Mouse (Mus musculus) lung, adult 2 months (tissue): ENCODE results near the gene Bahd1. TPM values are rescaled to one million over a fixed set of nuclear protein-coding genes. Genes with fewer than 3 reads are reported as not detected.

ENCODE experiments used
- DNase-seq: peaks from one replicate; pipeline ENCODE4 v3.0.0; 2022
- H3K4me1 ChIP-seq: fragments of 200-500 bp; 2 replicates; pipeline ENCODE4 v1.6.1; 2011; ENCODE audit warnings: low read length; ENCODE audit not compliant: control insufficient read depth, insufficient read depth
- H3K4me3 ChIP-seq: fragments of 200-500 bp; replicated peaks from 2 replicates; pipeline ENCODE3; 2011; ENCODE audit warnings: low read depth, mild to moderate bottlenecking, control low read depth, low read length; ENCODE audit errors: extremely low read depth
- CTCF ChIP-seq: fragments of 200-500 bp; IDR thresholded peaks from 2 replicates; pipeline ENCODE4 v1.5.1; 2011; ENCODE audit warnings: mild to moderate bottlenecking, low read length, control low read depth; ENCODE audit not compliant: insufficient read depth
- POLR2A ChIP-seq: fragments of 200-500 bp; IDR thresholded peaks from 2 replicates; pipeline ENCODE4 v1.6.1; 2011; ENCODE audit warnings: low read depth, mild to moderate bottlenecking, control low read depth, low read length, borderline replicate concordance; ENCODE audit errors: extremely low read depth
- WGBS: fragments of 180-500 bp; shearing (Covaris S2); methylation state at CpG from one replicate; pipeline ENCODE4 v1.1.7; 2018; 5-methylcytosine and 5-hydroxymethylcytosine counted together
- polyA plus RNA-seq: library from polyadenylated mRNA; depleted of rRNA; stranded (reverse); fragments of >200 nt; gene quantifications from 2 replicates; pipeline ENCODE4 v1.2.3, GENCODE M21; 2012

Bahd1 gene
- polyA plus RNA-seq, 1 experiment: 18.7 TPM

GRCm38 (mm10) chr2:118926998-118927739, 27.0 kb downstream of the Bahd1 start:
- H3K4me1 ChIP-seq: peaks cover 10% of the 10 kb centered on the region
- WGBS: 24% methylated on average over 31 of the region's 31 CpGs
- TF ChIP-seq CTCF: no peak
- H3K4me3 ChIP-seq: peak overlapping the region; percentile 79
- DNase-seq: no peak

GRCm38 (mm10) chr2:118941341-118941740, 41.2 kb downstream of the Bahd1 start:
- Histone ChIP-seq H3K4me3 (no peak overlapping the region), H3K4me1 (no peaks in the 10 kb centered on the region)
- no peak for DNase-seq
- 55% methylated on average over 7 of the region's 7 CpGs for WGBS
- TF ChIP-seq CTCF: no peak
- no peak for TF ChIP-seq POLR2A

- TF ChIP-seq CTCF: no peak
- no peak for TF ChIP-seq POLR2A
- Histone ChIP-seq H3K4me1 (no peaks in the 10 kb centered on the region), H3K4me3 (no peak overlapping the region)
- DNase-seq: no peak
- WGBS: 84% methylated on average over 6 of the region's 6 CpGs
Observed at GRCm38 (mm10) chr2:118943232-118943631, 43.1 kb downstream of the Bahd1 start.

- WGBS: 71% methylated on average over 4 of the region's 4 CpGs
- DNase-seq: no peak
- Histone ChIP-seq H3K4me3 (no peak overlapping the region), H3K4me1 (no peaks in the 10 kb centered on the region)
- no peak for TF ChIP-seq POLR2A
- no peak for TF ChIP-seq CTCF
Observed at GRCm38 (mm10) chr2:118948818-118949217, 48.6 kb downstream of the Bahd1 start.

- TF ChIP-seq POLR2A (no peak), CTCF (no peak)
- WGBS: 48% methylated on average over 3 of the region's 3 CpGs
- DNase-seq: no peak
- Histone ChIP-seq H3K4me3 (no peak overlapping the region), H3K4me1 (no peaks in the 10 kb centered on the region)
Observed at GRCm38 (mm10) chr2:118949699-118950098, 49.5 kb downstream of the Bahd1 start.

- Histone ChIP-seq H3K4me1 (no peaks in the 10 kb centered on the region), H3K4me3 (no peak overlapping the region)
- DNase-seq: no peak
- 53% methylated on average over 5 of the region's 5 CpGs for WGBS
- TF ChIP-seq POLR2A (no peak), CTCF (no peak)
Observed at GRCm38 (mm10) chr2:118956497-118956896, 56.3 kb downstream of the Bahd1 start.

- DNase-seq: no peak
- H3K4me3 ChIP-seq: no peak overlapping the region
- WGBS: 26% methylated on average over 2 of the region's 2 CpGs
- TF ChIP-seq POLR2A (no peak), CTCF (no peak)
- H3K4me1 ChIP-seq: no peaks in the 10 kb centered on the region
Observed at GRCm38 (mm10) chr2:118959644-118960043, 59.5 kb downstream of the Bahd1 start.

- Histone ChIP-seq H3K4me3 (no peak overlapping the region), H3K4me1 (no peaks in the 10 kb centered on the region)
- DNase-seq: no peak
- no peak for TF ChIP-seq CTCF
- no peak for TF ChIP-seq POLR2A
- 88% methylated on average over 2 of the region's 2 CpGs for WGBS
Observed at GRCm38 (mm10) chr2:118960413-118960812, 60.2 kb downstream of the Bahd1 start.

- TF ChIP-seq POLR2A (no peak), CTCF (no peak)
- H3K4me1 ChIP-seq: no peaks in the 10 kb centered on the region
- DNase-seq: no peak
- no peak overlapping the region for H3K4me3 ChIP-seq
- WGBS: 46% methylated on average over 2 of the region's 2 CpGs
Observed at GRCm38 (mm10) chr2:118961546-118961945, 61.4 kb downstream of the Bahd1 start.

- TF ChIP-seq CTCF (no peak), POLR2A (no peak)
- WGBS: 45% methylated on average over 9 of the region's 9 CpGs
- Histone ChIP-seq H3K4me3 (no peak overlapping the region), H3K4me1 (no peaks in the 10 kb centered on the region)
- DNase-seq: no peak
Observed at GRCm38 (mm10) chr2:118963007-118963675, 63.0 kb downstream of the Bahd1 start.

- no peak overlapping the region for H3K4me3 ChIP-seq
- WGBS: 65% methylated on average over 7 of the region's 7 CpGs
- no peak for DNase-seq
Observed at GRCm38 (mm10) chr2:118963676-118964012, 63.5 kb downstream of the Bahd1 start.

More at GRCm38 (mm10) chr2:118963676-118964012, 63.5 kb downstream of the Bahd1 start:
- TF ChIP-seq CTCF (no peak), POLR2A (no peak)
- H3K4me1 ChIP-seq: no peaks in the 10 kb centered on the region
